Mouse (Mus musculus): ENCODE results near the gene Bbs10.

Gene Bbs10

DNA sequence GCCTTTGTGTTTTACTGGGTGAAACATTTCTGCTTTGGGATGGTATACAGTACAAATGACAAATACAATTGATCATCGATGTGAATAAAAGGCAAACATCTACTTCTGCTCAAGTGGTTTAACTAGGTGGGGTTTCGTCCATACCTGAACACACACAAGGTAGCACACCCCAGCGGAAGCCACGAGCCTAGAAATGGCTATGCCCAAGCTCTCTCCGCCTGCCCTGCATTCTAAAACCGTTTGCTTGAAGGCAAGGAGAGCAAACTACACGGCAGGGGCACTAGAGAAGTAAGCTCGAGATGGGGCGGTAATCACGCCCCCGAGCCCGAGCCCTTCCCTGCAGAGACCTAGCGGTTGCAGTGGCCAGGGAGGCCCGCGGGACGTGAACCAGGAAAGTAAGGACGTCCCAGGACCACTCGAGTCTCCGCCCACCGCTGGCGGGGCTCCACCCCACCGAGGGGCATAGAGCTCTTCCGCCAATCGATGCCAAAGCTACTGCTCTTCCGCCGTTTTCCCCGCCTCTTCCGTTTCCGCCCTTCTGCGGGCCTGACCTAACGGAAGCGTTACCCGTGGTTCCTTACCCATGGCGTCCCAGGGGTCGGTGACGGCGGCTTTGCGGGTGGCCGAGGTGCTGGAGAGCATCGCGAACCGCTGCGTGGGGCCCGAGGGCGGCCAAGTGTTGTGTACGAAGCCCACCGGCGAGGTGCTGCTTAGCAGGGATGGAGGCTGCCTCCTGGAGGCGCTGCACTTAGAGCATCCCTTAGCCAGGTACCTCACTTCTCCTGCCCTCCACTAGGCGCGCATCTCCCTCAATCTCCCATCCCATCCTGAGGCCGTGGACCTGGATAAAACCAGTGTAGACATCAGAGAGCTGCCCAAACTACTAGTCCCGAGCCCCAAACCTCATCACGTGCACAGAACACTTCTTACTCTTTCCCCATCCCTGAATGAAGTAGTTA, at the start of gene Bbs10:
Gene Bbs10 (plus strand): TSS at position 540 of the 959 bp plus-strand sequence.
- in situ Hi-C loops (cut with MboI; ENCODE audit: low sequenced_read_pairs): no loop called here

- in situ Hi-C loops (cut with MboI; ENCODE audit: low sequenced_read_pairs): no loop called here
Measured at GRCm38 (mm10) chr10:111250192-111250591, 48.3 kb upstream of the Bbs10 start.

GRCm38 (mm10) chr10:111251666-111252065, 46.8 kb upstream of the Bbs10 start:
- in situ Hi-C loops (cut with MboI; ENCODE audit: low sequenced_read_pairs): no loop called here

- in situ Hi-C loops (cut with MboI; ENCODE audit: low sequenced_read_pairs): no loop called here
Measured at GRCm38 (mm10) chr10:111255228-111255627, 43.3 kb upstream of the Bbs10 start.

DNA sequence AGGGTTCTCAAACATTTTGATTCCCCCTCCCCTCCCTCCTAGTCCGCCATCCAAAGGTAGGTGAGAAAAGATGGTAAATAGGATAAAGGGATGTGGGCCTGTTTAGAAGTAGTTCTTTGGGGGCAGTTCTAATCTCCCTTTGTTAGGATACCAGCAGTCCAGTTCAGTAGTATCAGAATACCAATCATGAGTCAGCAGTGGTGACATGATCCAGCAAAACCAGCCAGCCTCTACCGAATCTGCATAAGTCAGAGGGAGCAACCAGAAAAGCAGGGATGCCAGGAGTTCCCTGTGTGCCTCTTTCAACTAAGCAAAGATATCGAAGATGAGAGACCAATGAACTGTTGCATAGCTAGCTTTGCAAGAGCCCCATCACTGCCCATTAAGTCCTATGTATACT, 42.3 kb upstream of the Bbs10 start:
- in situ Hi-C loops (cut with MboI; ENCODE audit: low sequenced_read_pairs): no loop called here

DNA sequence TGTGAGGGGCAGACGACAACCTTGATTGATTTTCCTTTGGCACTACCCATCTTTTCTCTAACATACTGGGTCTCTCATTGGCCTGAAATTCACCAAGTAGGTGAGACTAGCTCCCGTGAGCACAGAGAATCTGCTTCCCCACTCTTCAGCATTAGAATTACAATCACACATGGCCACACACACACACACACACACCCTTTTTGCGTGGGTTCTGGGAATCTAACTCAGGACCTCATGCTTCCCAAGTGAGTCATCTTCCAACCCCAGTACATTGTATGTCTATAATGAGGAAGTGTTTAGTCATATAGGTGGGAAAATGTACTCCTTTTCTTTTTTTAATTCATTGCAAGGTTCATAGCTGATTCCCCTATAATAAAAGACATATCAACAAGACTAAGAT, 41.1 kb upstream of the Bbs10 start:
- in situ Hi-C loops (cut with MboI; ENCODE audit: low sequenced_read_pairs): no loop called here

- in situ Hi-C loops (cut with MboI; ENCODE audit: low sequenced_read_pairs): no loop called here
Measured at GRCm38 (mm10) chr10:111258256-111258655, 40.2 kb upstream of the Bbs10 start.

DNA sequence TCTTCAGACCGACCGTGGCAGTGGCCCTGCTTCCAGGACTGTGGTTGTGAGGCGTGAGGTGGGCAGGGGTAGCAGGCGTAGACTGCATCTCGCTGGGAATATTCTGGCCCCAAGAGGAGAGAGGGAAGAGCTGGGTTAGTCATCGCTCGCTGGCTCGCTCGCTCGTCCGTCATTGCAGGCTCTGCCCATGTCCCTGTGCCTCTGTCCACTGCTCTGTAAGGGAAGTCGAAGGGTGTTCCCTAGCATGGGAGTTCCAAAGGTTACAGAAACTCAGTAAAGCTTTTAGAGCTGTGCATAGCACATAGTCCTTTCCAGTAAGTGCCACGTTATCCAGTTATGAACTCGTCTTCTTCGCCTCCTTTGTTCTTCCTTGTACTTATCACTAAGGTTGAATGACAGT, 26.8 kb upstream of the Bbs10 start:
- in situ Hi-C loops (cut with MboI; ENCODE audit: low sequenced_read_pairs): no loop called here

GRCm38 (mm10) chr10:111272905-111273304, 25.6 kb upstream of the Bbs10 start:
- in situ Hi-C loops (cut with MboI; ENCODE audit: low sequenced_read_pairs): no loop called here

- in situ Hi-C loops (cut with MboI; ENCODE audit: low sequenced_read_pairs): no loop called here
Measured at GRCm38 (mm10) chr10:111273463-111274088, 24.9 kb upstream of the Bbs10 start.

DNA sequence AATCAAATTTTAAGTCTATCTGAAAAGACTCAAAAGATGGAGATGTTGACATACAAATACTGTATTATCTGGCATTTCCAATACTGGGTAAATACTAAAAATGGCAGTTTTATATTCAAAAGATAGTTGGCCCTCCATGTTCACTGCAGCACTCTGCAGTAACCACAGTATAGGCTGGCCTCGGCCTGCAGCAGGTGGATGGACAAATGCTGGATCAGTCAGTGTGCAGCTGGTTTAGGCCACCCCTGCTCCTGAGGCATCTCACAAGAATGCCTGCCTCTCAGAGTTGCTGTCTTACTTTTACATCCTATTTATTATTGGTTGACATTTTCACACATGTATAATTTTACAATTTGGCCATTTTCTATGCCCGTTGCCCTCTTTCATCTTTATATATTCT, 22.7 kb upstream of the Bbs10 start:
- in situ Hi-C loops (cut with MboI; ENCODE audit: low sequenced_read_pairs): no loop called here

GRCm38 (mm10) chr10:111297631-111298030, 848 bp upstream of the Bbs10 start:
- in situ Hi-C loops (cut with MboI; ENCODE audit: low sequenced_read_pairs): no loop called here

GRCm38 (mm10) chr10:111299591-111299990, 1.1 kb downstream of the Bbs10 start:
- in situ Hi-C loops (cut with MboI; ENCODE audit: low sequenced_read_pairs): no loop called here

DNA sequence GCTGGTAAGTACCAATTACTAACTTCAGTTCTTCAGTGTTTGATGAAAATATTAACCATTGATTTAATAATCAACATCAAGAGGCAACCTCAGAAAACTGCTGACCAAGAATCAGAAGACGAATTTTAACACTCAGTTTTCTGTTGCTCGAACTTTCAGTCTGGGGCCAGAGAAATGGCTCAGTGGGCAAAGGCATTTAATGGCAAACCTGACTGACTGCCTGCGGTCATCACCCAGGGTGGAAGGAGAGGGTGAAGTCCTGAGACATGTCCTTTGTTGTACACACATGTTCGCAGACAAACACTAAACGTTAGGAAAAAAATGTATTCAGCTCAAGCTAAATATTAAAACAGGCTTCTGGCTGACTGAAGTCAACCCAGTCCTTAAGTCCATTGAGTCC, 2.6 kb downstream of the Bbs10 start:
- in situ Hi-C loops (cut with MboI; ENCODE audit: low sequenced_read_pairs): loop anchor here (10.0 to 25.0 kb wide), 2 partner anchors 184 to 636 kb away; no protein-coding TSS in a partner anchor

- in situ Hi-C loops (cut with MboI; ENCODE audit: low sequenced_read_pairs): loop anchor here (10.0 to 25.0 kb wide), 2 partner anchors 182 to 635 kb away; no protein-coding TSS in a partner anchor
Measured at GRCm38 (mm10) chr10:111302486-111302885, 4.0 kb downstream of the Bbs10 start.

DNA sequence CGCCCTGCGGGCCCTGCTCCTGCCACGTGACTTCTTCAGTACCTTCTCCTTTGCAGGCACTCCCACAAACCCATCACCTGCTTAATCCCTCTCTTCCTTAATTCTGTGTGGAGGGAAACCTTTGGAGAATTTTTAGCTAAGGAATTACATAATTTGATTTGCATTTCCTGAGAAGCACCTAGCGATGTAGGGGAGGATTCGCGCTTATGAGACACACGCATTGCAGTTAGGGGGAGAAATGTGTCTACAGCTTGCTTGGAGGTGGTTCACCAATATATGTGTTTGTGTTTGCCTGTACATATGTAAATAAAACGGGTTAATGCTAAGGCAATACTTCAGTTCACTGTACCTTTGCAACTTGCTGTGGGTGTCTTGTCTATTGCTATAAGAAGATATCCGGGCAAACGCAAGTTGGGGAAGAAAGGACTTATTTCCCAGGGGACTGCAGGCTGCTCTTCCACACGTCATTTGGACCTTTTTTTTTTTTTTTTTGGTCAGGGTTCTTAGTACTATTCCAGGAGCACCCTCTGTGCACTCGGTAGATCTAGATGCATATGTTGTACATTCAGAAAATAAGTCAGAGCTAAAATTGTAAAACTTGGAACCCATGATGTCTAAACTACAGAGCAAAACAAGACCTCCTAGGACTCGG, 10.5 kb downstream of the Bbs10 start:
- in situ Hi-C loops (cut with MboI; ENCODE audit: low sequenced_read_pairs): loop anchor here (10.0 to 25.0 kb wide), 2 partner anchors 176 to 628 kb away; no protein-coding TSS in a partner anchor

- in situ Hi-C loops (cut with MboI; ENCODE audit: low sequenced_read_pairs): loop anchor here (25.0 kb wide), 1 partner anchor 624 kb away; no protein-coding TSS in a partner anchor
Measured at GRCm38 (mm10) chr10:111313282-111313681, 14.8 kb downstream of the Bbs10 start.

DNA sequence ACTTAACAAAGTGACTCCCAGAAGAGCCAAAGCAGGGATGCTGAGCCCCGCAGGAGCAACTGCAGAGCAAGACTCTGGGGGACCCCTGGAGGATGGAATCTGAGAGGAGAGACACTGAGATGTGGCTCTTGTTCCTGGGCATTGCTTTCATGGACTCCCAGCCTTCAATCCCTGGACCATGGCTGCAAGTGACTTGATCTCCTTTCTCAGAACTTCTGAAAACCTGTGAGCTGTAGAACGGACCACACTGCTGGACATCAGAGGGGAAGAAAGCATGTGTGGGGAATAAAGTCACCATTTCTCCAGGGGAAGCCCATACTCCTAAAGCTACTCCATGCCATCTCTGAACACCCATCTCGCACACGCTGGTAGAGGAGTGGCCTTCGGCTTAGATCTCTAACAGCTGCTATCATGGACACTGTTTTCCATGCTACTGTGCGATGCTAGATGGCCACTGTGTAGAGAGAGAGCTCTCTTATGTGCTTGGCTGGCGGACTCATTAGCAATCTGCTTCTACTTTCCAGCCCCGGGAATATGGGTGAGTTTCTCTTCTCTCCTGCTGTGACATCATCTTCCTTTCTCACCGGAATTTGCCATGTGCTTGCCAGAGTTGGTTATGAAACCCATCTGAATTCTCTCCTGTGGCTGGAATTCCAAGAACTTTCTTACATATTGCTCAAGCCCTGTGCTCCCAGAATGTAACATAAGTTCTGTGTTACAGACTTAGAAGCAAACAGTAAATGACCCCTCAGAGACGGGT, 16.3 kb downstream of the Bbs10 start:
- in situ Hi-C loops (cut with MboI; ENCODE audit: low sequenced_read_pairs): loop anchor here (25.0 kb wide), 1 partner anchor 622 kb away; no protein-coding TSS in a partner anchor

DNA sequence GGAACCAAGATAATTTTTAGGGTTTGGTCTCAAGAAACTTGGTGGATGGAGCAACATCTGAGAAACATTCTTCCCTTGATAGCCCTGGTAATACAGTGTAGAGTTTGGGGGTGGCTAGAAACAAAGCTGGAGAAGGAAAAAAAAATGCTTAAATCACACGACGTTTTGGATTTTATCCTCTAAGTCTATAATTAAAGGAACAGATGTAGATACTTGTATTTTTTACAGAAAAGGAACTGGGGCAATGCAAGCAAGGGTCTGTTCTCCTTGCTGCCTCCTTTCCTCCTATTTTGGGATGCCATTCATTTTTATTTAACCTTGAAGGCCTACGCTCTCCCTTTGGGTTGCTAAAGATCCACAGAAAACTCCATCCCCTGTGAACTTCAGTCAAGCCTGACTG, 17.5 kb downstream of the Bbs10 start:
- in situ Hi-C loops (cut with MboI; ENCODE audit: low sequenced_read_pairs): loop anchor here (25.0 kb wide), 1 partner anchor 621 kb away; no protein-coding TSS in a partner anchor

DNA sequence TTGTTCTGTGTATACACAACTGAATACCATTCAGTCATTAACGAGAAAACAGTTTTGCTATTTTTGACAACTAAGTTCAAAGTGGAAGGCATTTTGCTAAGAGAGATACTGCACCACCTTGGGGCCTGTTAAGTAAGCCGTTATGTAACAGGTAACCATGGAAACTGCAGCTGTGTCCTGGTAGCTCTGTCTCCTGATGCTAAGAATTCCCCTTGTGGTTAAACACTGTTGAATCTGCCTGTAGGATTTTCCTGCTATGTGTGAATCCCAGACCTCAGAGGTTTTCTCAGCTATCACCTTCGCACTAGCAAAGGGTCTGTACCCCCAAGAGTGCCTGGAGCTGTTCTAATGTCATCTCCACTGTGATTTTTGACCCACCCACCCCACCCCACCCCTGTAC, 19.5 kb downstream of the Bbs10 start:
- in situ Hi-C loops (cut with MboI; ENCODE audit: low sequenced_read_pairs): loop anchor here (25.0 kb wide), 1 partner anchor 619 kb away; no protein-coding TSS in a partner anchor
